Mouse (Mus musculus): ENCODE data around the gene Inpp5a.

GRCm38 (mm10) chr7:139454285-139454684 lies 65.4 kb downstream of the Inpp5a start:
- TF ChIP-seq MAX (IDR thresholded peaks at IDR 0.05; ENCODE audit: low read depth) (no peak), POLR2A (IDR thresholded peaks at IDR 0.05; ENCODE audit: insufficient read length, low read depth) (no peak), USF1 (IDR thresholded peaks at IDR 0.05; ENCODE audit: low read depth) (no peak), POLR2AphosphoS2 (IDR thresholded peaks at IDR 0.05; ENCODE audit: insufficient read length, low read depth) (no peak), CEBPB (IDR thresholded peaks at IDR 0.05; ENCODE audit: insufficient read depth, poor library complexity, severe bottlenecking) (no peak), REST (IDR thresholded peaks at IDR 0.05; ENCODE audit: insufficient read depth, insufficient read length) (no peak), TCF12 (IDR thresholded peaks at IDR 0.05; ENCODE audit: insufficient read depth, poor library complexity, severe bottlenecking) (peak; percentile 10), E2F4 (IDR thresholded peaks at IDR 0.05; ENCODE audit: insufficient read depth) (no peak), MYOD1 (IDR thresholded peaks at IDR 0.05; ENCODE audit: control insufficient read depth in 1 of 3, insufficient read length in 2 of 3, low read depth in 2 of 3) (peak in 2 of 3 experiments; percentile 43 to 77), TCF3 (IDR thresholded peaks at IDR 0.05; ENCODE audit: insufficient read length, low read depth) (no peak)

Measured in myocyte (in vitro differentiated cells).